Mouse (Mus musculus): Measurements from ENCODE around the gene Klrg1. TPM values are rescaled to one million over a fixed set of nuclear protein-coding genes. Genes with fewer than 3 reads are reported as not detected.
A peak's percentile ranks its signal among the peaks of the same experiment; 100 is the strongest.

Gene Klrg1
- polyA plus RNA-seq (2015; fragmentation: Nextera tagmentation; extraction: Ambion mirVana), result not detected in 2 replicates

DNA sequence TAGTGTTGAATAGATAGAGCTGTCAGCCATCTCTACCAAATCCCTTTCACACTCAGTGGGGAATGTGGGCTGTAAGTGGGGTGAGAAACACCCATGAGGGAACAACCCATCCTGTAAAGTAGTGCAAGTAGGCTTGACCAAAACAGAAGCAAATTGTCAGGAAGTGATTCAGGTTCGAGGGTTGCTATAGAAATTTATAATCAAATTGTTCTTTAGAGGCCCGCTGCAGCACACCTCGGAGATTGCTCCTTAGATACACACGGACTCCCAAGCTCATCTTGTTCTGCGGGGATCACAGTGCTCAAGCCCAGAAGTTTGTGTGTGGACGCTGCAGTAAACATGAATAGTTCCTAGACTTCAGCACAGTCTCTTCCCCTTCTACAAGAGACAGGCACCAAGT, at the start of gene Klrg1:
Gene Klrg1, minus strand, starts transcription at position 101 of the 400 bp plus-strand sequence.
- no peak for DNase-seq (ENCODE audit: low spot score)
- no peak for TF ChIP-seq CTCF (IDR thresholded peaks at IDR 0.05)
- TF ChIP-seq EP300 (IDR thresholded peaks at IDR 0.05), result no peak
- no peaks in the 10 kb centered on the region for H3K27me3 ChIP-seq (replicated peaks; ENCODE audit: insufficient read depth, low read length)
- ATAC-seq, result no peak
- H3K4me2 ChIP-seq (replicated peaks; ENCODE audit: low read depth, low read length), result no peak within 1 kb of the TSS
- H3K27ac ChIP-seq (ENCODE audit: low read length), result no peak within 1 kb of the TSS
- no peaks in the 10 kb centered on the region for H3K36me3 ChIP-seq (ENCODE audit: insufficient read depth, low read length)
- H3K9ac ChIP-seq (replicated peaks; ENCODE audit: low read depth), result no peak within 1 kb of the TSS
- 79% methylated on average over 6 of the region's 6 CpGs for WGBS
- no peaks in the 10 kb centered on the region for H3K9me3 ChIP-seq (ENCODE audit: low read length)
- no peaks in the 10 kb centered on the region for H3K4me1 ChIP-seq (ENCODE audit: insufficient read depth, low read depth, low read length)
- no peak within 1 kb of the TSS for H3K4me3 ChIP-seq (ENCODE audit: low read depth, low read length)

DNA sequence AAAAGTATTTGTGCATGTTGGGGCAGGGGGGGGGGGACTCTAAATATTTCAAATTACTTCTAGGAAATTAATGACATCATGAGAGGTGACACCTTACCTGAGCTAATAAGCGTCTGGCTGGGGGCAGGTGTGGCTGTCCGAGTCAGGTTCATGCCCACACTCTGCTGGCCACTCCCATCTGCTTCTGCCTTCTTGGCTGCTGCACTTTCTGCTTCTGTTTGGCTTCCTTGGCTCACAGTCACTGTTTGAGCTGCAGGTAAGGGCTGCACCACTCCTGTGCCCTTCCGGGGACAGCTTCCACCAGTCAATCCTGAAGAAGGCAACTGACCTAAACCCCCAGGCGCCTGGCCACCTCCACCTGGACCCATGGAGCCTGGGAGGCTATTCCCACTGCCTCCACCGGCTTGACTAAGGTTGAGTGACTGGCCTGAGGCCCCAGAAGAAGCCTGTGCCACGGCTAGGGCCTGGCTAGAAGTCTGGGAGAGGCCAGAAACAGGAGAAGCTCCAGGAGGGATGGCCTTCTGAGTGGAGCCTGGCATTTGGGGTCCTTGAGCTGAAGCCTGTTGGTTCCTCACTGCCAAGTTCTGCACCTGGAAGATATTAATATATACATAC, 42.8 kb upstream of the Klrg1 start:
- WGBS, result 78% methylated on average over 6 of the region's 6 CpGs
- Histone ChIP-seq H3K27me3 (replicated peaks; ENCODE audit: insufficient read depth, low read length) (no peaks in the 10 kb centered on the region), H3K4me3 (ENCODE audit: low read depth, low read length) (no peak overlapping the region), H3K4me1 (ENCODE audit: insufficient read depth, low read depth, low read length) (no peaks in the 10 kb centered on the region), H3K9me3 (ENCODE audit: low read length) (no peaks in the 10 kb centered on the region), H3K9ac (replicated peaks; ENCODE audit: low read depth) (no peak overlapping the region), H3K27ac (ENCODE audit: low read length) (no peak overlapping the region), H3K4me2 (replicated peaks; ENCODE audit: low read depth, low read length) (no peak overlapping the region), H3K36me3 (ENCODE audit: insufficient read depth, low read length) (peaks cover 14% of the 10 kb centered on the region)
- no peak for DNase-seq (ENCODE audit: low spot score)
- ATAC-seq, result no peak
- TF ChIP-seq EP300 (IDR thresholded peaks at IDR 0.05) (no peak), CTCF (IDR thresholded peaks at IDR 0.05) (no peak)

DNA sequence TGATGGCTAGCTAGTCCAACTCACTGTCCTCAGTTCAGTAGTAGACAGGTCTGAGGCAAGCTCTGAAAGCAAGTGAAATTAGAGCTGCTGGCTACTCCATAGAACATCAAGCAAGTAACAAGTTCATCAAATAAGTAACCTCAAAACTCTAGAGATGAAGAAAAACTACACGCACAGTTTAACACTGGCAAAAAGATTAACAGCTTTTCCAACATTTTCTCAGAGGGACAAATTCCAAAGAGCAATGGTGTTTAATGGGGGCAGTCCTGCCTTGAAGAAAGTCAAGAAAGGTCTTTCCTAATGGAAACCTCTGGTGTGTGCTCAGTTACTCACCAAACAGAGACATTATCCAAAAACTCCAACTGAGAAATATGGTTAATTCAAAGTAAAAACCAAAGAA, 36.0 kb upstream of the Klrg1 start:
- no peak overlapping the region for H3K27ac ChIP-seq (ENCODE audit: low read length)
- peaks cover 32% of the 10 kb centered on the region for H3K36me3 ChIP-seq (ENCODE audit: insufficient read depth, low read length)
- no peaks in the 10 kb centered on the region for H3K4me1 ChIP-seq (ENCODE audit: insufficient read depth, low read depth, low read length)
- no peak for DNase-seq (ENCODE audit: low spot score)
- no peak overlapping the region for H3K9ac ChIP-seq (replicated peaks; ENCODE audit: low read depth)
- TF ChIP-seq EP300 (IDR thresholded peaks at IDR 0.05) (no peak), CTCF (IDR thresholded peaks at IDR 0.05) (no peak)
- H3K27me3 ChIP-seq (replicated peaks; ENCODE audit: insufficient read depth, low read length), result no peaks in the 10 kb centered on the region
- 97% methylated on average over 1 of the region's 1 CpGs for WGBS
- H3K4me3 ChIP-seq (ENCODE audit: low read depth, low read length), result no peak overlapping the region
- no peak overlapping the region for H3K4me2 ChIP-seq (replicated peaks; ENCODE audit: low read depth, low read length)
- H3K9me3 ChIP-seq (ENCODE audit: low read length), result no peaks in the 10 kb centered on the region
- ATAC-seq, result no peak

DNA sequence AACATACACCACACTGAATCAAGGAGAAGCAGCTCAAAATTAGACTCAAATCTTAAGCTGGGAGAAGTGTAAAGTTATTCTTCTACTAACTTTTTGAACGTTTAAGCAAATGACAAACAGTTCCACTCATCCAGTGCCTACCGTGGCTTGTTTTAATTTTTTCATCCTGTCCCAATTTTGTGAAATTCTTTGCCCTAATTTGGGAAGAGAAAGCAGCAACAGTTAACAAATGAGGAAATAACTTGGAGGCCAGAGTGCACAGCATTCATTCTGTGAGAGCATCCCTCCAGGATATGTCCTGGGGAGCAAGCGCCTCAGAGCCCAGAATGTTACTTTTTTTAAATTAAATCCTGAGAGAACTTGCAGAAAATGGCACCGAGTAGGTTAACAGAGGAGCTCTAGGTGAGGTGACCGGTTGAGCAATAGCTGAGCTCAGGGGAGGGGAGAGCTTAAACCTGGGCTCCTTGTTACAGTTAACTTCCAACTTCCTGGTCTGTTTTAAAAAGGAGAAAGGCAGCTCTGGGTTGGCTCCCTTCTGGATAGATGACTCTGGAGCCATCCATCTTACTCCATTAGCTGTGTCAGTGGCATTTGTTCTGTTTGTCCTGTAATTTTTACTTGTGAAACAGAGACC, 27.6 kb upstream of the Klrg1 start:
- Histone ChIP-seq H3K4me3 (ENCODE audit: low read depth, low read length) (no peak overlapping the region), H3K27me3 (replicated peaks; ENCODE audit: insufficient read depth, low read length) (no peaks in the 10 kb centered on the region), H3K9me3 (ENCODE audit: low read length) (no peaks in the 10 kb centered on the region), H3K9ac (replicated peaks; ENCODE audit: low read depth) (0 out of 2 replicates have a peak overlapping the region, but pooled peaks have one; percentile 16), H3K4me1 (ENCODE audit: insufficient read depth, low read depth, low read length) (peaks cover 11% of the 10 kb centered on the region; the same call in 1 of the 2 replicates), H3K27ac (ENCODE audit: low read length) (peak overlapping the region; percentile 82), H3K36me3 (ENCODE audit: insufficient read depth, low read length) (peaks cover 10% of the 10 kb centered on the region), H3K4me2 (replicated peaks; ENCODE audit: low read depth, low read length) (peak overlapping the region; percentile 96)
- DNase-seq (ENCODE audit: low spot score), result peak; percentile 64
- no peak for ATAC-seq
- 35% methylated on average over 5 of the region's 5 CpGs for WGBS
- TF ChIP-seq EP300 (IDR thresholded peaks at IDR 0.05) (no peak), CTCF (IDR thresholded peaks at IDR 0.05) (no peak)

DNA sequence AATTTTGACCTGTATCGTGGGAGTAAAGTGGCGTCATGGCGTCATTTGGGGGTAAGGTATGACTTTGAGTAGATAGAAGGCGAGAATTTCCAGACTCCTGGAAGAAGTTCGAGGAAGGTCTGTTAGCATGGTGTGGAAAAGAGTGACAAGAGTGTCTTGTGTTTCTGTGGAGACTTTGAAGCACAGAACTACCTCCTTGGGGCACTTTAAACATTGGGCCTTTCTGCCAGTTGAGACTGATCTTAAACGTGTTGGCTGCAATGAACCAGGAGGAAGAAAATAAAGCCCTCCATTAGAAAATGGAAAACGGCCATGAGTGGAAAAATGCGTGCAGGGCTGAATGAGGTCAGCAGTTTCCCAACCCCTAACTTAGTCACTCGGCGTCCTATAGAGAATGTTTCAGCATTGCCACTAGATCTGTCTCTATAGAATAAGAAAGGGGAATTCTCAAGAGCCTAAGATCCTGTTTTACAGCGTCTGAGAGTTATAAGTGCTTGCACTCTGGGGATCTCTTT, 26.8 kb upstream of the Klrg1 start:
- Histone ChIP-seq H3K27ac (ENCODE audit: low read length) (peak overlapping the region; percentile 82), H3K27me3 (replicated peaks; ENCODE audit: insufficient read depth, low read length) (no peaks in the 10 kb centered on the region), H3K4me2 (replicated peaks; ENCODE audit: low read depth, low read length) (peak overlapping the region; percentile 96), H3K4me3 (ENCODE audit: low read depth, low read length) (peak overlapping the region; percentile 85), H3K36me3 (ENCODE audit: insufficient read depth, low read length) (peaks cover 10% of the 10 kb centered on the region), H3K9ac (replicated peaks; ENCODE audit: low read depth) (peak overlapping the region; percentile 87), H3K4me1 (ENCODE audit: insufficient read depth, low read depth, low read length) (peaks cover 11% of the 10 kb centered on the region; the same call in 1 of the 2 replicates), H3K9me3 (ENCODE audit: low read length) (no peaks in the 10 kb centered on the region)
- no peak for ATAC-seq
- DNase-seq (ENCODE audit: low spot score), result peak; percentile 32
- WGBS, result 2% methylated on average over 11 of the region's 11 CpGs
- TF ChIP-seq EP300 (IDR thresholded peaks at IDR 0.05) (no peak), CTCF (IDR thresholded peaks at IDR 0.05) (no peak)

DNA sequence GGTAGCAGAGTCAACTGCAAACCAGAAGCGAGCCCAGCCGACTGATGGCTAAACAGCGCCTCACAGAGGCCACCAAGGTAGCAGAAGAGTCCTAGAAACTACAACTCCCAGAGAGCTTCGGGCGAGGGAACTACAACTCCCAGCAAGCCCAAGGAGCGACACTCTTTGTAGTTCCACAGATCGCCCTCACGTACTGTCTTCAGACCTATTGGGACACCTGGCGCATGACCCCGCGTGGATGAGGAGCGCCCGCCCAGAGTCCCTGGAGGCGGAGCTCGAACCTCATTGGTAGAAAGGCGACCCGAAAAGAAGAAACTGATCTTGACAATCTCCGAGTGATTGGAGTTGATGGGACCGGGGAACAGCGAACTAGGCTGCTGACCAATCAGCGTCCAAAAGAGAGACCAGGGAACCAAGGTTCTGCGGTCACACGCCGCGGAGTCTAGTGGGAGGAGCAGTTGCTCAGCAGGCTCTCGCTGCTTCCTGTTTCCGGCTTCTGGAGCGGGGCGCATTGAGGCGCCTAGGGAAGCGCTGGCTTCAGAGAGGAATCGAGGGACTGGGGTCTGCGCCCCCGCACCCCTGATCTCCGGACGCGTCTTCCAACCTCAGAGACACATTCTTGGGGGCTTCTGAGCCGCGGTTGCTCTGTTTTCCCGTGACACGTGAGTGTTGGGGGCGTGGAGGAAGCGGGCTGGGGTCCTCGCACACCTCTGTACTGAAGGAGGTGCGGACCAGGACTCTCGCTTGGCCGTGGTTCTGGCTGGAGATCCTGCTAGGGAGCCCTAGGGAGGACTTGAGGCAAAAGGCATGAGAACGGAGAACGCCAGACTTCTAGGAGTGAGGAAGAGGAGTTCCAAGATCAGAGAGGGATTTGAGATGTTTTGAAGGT, 26.1 kb upstream of the Klrg1 start, which contains the start of gene M6pr:
Gene M6pr, plus strand, starts transcription at position 216 of the 889 bp plus-strand sequence.
- under 1% methylated on average over 49 of the region's 49 CpGs for WGBS
- TF ChIP-seq CTCF (IDR thresholded peaks at IDR 0.05), result peak; percentile 92
- TF ChIP-seq EP300 (IDR thresholded peaks at IDR 0.05), result peak; percentile 68; the same call in 1 of the 2 replicates
- peaks cover 11% of the 10 kb centered on the region; the same call in 1 of the 2 replicates for H3K4me1 ChIP-seq (ENCODE audit: insufficient read depth, low read depth, low read length)
- DNase-seq (ENCODE audit: low spot score) (peak; percentile 100), ATAC-seq (peak; percentile 99)
- peaks cover 6% of the 10 kb centered on the region for H3K36me3 ChIP-seq (ENCODE audit: insufficient read depth, low read length)
- peak within 1 kb of the TSS; percentile 96 for H3K4me2 ChIP-seq (replicated peaks; ENCODE audit: low read depth, low read length)
- H3K27me3 ChIP-seq (replicated peaks; ENCODE audit: insufficient read depth, low read length), result no peaks in the 10 kb centered on the region
- H3K4me3 ChIP-seq (ENCODE audit: low read depth, low read length), result peak within 1 kb of the TSS; percentile 85
- peak within 1 kb of the TSS; percentile 82 for H3K27ac ChIP-seq (ENCODE audit: low read length)
- H3K9me3 ChIP-seq (ENCODE audit: low read length), result no peaks in the 10 kb centered on the region
- H3K9ac ChIP-seq (replicated peaks; ENCODE audit: low read depth), result peak within 1 kb of the TSS; percentile 87

Data from lung, postnatal 0 days (tissue).